Mouse (Mus musculus) thymus, postnatal 0 days (tissue): ENCODE data around the gene Trim15. TPM values are rescaled to one million over a fixed set of nuclear protein-coding genes. Genes with fewer than 3 reads are reported as not detected.

Experiments used
- DNase-seq: peaks from one replicate; pipeline ENCODE4 v3.0.0-alpha.2; 2015; ENCODE audit warnings: low spot score
- polyA plus RNA-seq: library from polyadenylated mRNA; unstranded; fragments of >200 nt; fragmentation: Nextera tagmentation; extraction: Ambion mirVana; gene quantifications from 2 replicates; pipeline ENCODE4 v1.2.1, GENCODE M21; 2015

The Trim15 gene
- polyA plus RNA-seq, 1 experiment from 2014 or later, result 0.08 TPM

GRCm38 (mm10) chr17:36869955-36870810 is 3.2 kb upstream of the Trim15 start:
- no peak for DNase-seq

- DNase-seq, result no peak
These were observed 2.4 kb upstream of the Trim15 start, which contains the start of gene Trim10 for GRCm38 (mm10) chr17:36869284-36869954. Gene Trim10 (plus strand): TSS chr17:36869574.

GRCm38 (mm10) chr17:36868836-36869235 is 1.8 kb upstream of the Trim15 start:
- no peak for DNase-seq

- DNase-seq, result no peak
These were observed 5.3 kb downstream of the Trim15 start for GRCm38 (mm10) chr17:36861680-36862079.

- DNase-seq, result no peak
These were observed 8.8 kb downstream of the Trim15 start for GRCm38 (mm10) chr17:36858181-36858580.

- no peak for DNase-seq
These were observed 10.8 kb downstream of the Trim15 start for GRCm38 (mm10) chr17:36856236-36856635.

- DNase-seq, result no peak
These were observed 11.5 kb downstream of the Trim15 start for GRCm38 (mm10) chr17:36855484-36855883.

GRCm38 (mm10) chr17:36851627-36852026 is 15.4 kb downstream of the Trim15 start:
- no peak for DNase-seq

- DNase-seq, result no peak
These were observed 15.8 kb downstream of the Trim15 start for GRCm38 (mm10) chr17:36851200-36851599.

GRCm38 (mm10) chr17:36849992-36850391 is 17.0 kb downstream of the Trim15 start:
- DNase-seq, result no peak

- no peak for DNase-seq
These were observed 18.1 kb downstream of the Trim15 start for GRCm38 (mm10) chr17:36848911-36849310.

- DNase-seq, result no peak
These were observed 22.3 kb downstream of the Trim15 start for GRCm38 (mm10) chr17:36844725-36845124.

GRCm38 (mm10) chr17:36844286-36844719 is 22.7 kb downstream of the Trim15 start:
- DNase-seq, result peak; percentile 7

- no peak for DNase-seq
These were observed 23.3 kb downstream of the Trim15 start for GRCm38 (mm10) chr17:36843696-36844095.

GRCm38 (mm10) chr17:36840961-36841445 is 26.0 kb downstream of the Trim15 start:
- DNase-seq, result no peak

GRCm38 (mm10) chr17:36839931-36840330 is 27.1 kb downstream of the Trim15 start:
- peak; percentile 67 for DNase-seq

- no peak for DNase-seq
These were observed 28.0 kb downstream of the Trim15 start for GRCm38 (mm10) chr17:36839001-36839400.

- peak; percentile 93 for DNase-seq
These were observed 29.9 kb downstream of the Trim15 start, which contains the start of gene Trim26 for GRCm38 (mm10) chr17:36836874-36837647. Gene Trim26 (plus strand): TSS chr17:36837134.

GRCm38 (mm10) chr17:36836427-36836812 is 30.6 kb downstream of the Trim15 start:
- no peak for DNase-seq

GRCm38 (mm10) chr17:36835591-36836426 is 31.2 kb downstream of the Trim15 start:
- DNase-seq, result peak; percentile 64
